Mouse (Mus musculus) layer of hippocampus, adult 18-20 months (tissue): ENCODE data around the gene Camk2g. TPM values are rescaled to one million over a fixed set of nuclear protein-coding genes. Genes with fewer than 3 reads are reported as not detected.

Experiments
- microRNA-seq, 2 experiments: library from miRNA; unstranded; fragments of <30 nt; microRNA quantifications; one replicate each; pipeline ENCODE4 v1.2.0; 2021
- total RNA-seq, 2 experiments: library from RNA; stranded (reverse); gene quantifications; 2 replicates each; pipeline ENCODE4 v1.2.3; 2021

Gene Camk2g
- total RNA-seq, 2 experiments from 2014 or later = 225 to 233 TPM

Small RNAs within 50 kb of the gene (microRNA-seq; reads per million reads assigned to microRNA genes)
- gene Mir6946 = 0.98 to 0.99 reads per million in 2 experiments

Other genes with a start within 250 kb of the Camk2g start
- 100 to 1,000 TPM; 287 to 305 TPM for gene Ppp3cb, start 247.5 kb downstream of the Camk2g start, total RNA-seq
- gene Usp54, start 153.0 kb downstream of the Camk2g start, total RNA-seq = 10 to 100 TPM; 58.7 to 59.4 TPM
- not detected for gene Myoz1, start 137.5 kb downstream of the Camk2g start, total RNA-seq
- under 1 TPM; 0.12 to 0.13 TPM for gene Synpo2l, start 125.7 kb downstream of the Camk2g start, total RNA-seq
- gene Sec24c, start 119.8 kb downstream of the Camk2g start, total RNA-seq = 100 to 1,000 TPM in 1 of 2 experiments, 10 to 100 TPM in 1; 97.2 to 109 TPM
- gene Fut11, start 99.1 kb downstream of the Camk2g start, total RNA-seq = 10 to 100 TPM; 14.5 to 14.7 TPM
- gene Chchd1, start 91.1 kb downstream of the Camk2g start, total RNA-seq = 10 to 100 TPM; 53.1 to 53.3 TPM
- gene Zswim8, start 86.5 kb downstream of the Camk2g start, total RNA-seq = 100 to 1,000 TPM; 165 to 186 TPM
- gene Ndst2, start 59.5 kb downstream of the Camk2g start, total RNA-seq = 10 to 100 TPM; 14.9 to 17.6 TPM
- 1 to 10 TPM; 3.3 to 4.5 TPM for gene Plau, start 42.6 kb upstream of the Camk2g start, total RNA-seq
- gene Vcl, start 135.3 kb upstream of the Camk2g start, total RNA-seq = 10 to 100 TPM; 28.2 to 32.5 TPM